Mouse (Mus musculus): ENCODE results near the gene Akap8.

- no peak for TF ChIP-seq POLR2A (IDR thresholded peaks at IDR 0.05; ENCODE audit: control insufficient read depth in 1 of 2, insufficient read depth in 1 of 2, low read depth in 1 of 2, low read length in 2 of 2, poor library complexity in 1 of 2)
- TF ChIP-seq CTCF (IDR thresholded peaks at IDR 0.05 in 2 of 3, conservative IDR thresholded peaks at IDR 0.05 in 1 of 3; ENCODE audit: control insufficient read depth in 1 of 3, insufficient read depth in 1 of 3, low read depth in 2 of 3, low read length in 3 of 3, poor library complexity in 1 of 3, severe bottlenecking in 1 of 3) = no peak
- TF ChIP-seq ETS1 (IDR thresholded peaks at IDR 0.05; ENCODE audit: low read depth, low read length) = no peak
- no peak for TF ChIP-seq MAX (IDR thresholded peaks at IDR 0.05; ENCODE audit: low read length)
Measured at GRCm38 (mm10) chr17:32359928-32360327, 38.9 kb upstream of the Akap8 start.
